Comparison of ENCODE assay signal across 12 mouse cellular contexts in genomic region chr6:99160348-99160693, GRCm38 (mm10).
DNase-seq lines count a peak whose midpoint lies in the region; ATAC-seq and TF ChIP-seq lines count a peak whose summit lies in the region.
"Had no signal": no experiment of that assay in that cellular context is flagged by ENCODE, and none has a peak within 500 bp of the region (broad histone marks: within the 10 kb centered on the region; RNA-seq: fewer than 3 reads in every experiment).

No protein-coding gene starts in this region.

- no peak for ATAC-seq in heart, embryonic 11.5 days (replicated peaks; ENCODE audit: insufficient number of reproducible peaks, low FRiP score, low TSS enrichment)
- no peak for ATAC-seq in lung, embryonic 15.5 days (ENCODE audit: borderline replicate concordance, extremely low read depth, low FRiP score, low TSS enrichment)
- no peak for ATAC-seq in neural tube, embryonic 15.5 days (ENCODE audit: low FRiP score)
- ATAC-seq: forebrain, embryonic 14.5 days had no signal

- TF ChIP-seq POLR2A in embryonic fibroblast, embryonic 13.5 days (IDR thresholded peaks at IDR 0.05; ENCODE audit: low read depth, low read length) = no peak

- no peaks in the 10 kb centered on the region for H3K9me3 ChIP-seq in heart, embryonic 11.5 days (replicated peaks; ENCODE audit: control insufficient read depth, low read length)
- no peaks in the 10 kb centered on the region for H3K9me3 ChIP-seq in lung, embryonic 15.5 days
- H3K9me3 ChIP-seq in neural tube, embryonic 15.5 days (replicated peaks) = no peaks in the 10 kb centered on the region
- H3K9me3 ChIP-seq: heart, embryonic 15.5 days; midbrain, embryonic 10.5 days had no signal

- 71% methylated on average over 9 of the region's 9 CpGs for WGBS in heart, embryonic 11.5 days (ENCODE audit: insufficient replicate concordance)
- WGBS in lung, embryonic 15.5 days = 43% methylated on average over 9 of the region's 9 CpGs
- 47% methylated on average over 9 of the region's 9 CpGs for WGBS in neural tube, embryonic 15.5 days

- peaks cover 15% of the 10 kb centered on the region for H3K4me1 ChIP-seq in heart, embryonic 11.5 days (ENCODE audit: control insufficient read depth, insufficient read depth, low read length)
- peaks cover 14% of the 10 kb centered on the region; the same call in 1 of the 2 replicates for H3K4me1 ChIP-seq in lung, embryonic 15.5 days
- H3K4me1 ChIP-seq in embryonic fibroblast, embryonic 13.5 days (ENCODE audit: control insufficient read depth, insufficient read depth, low read length) = peaks cover 6% of the 10 kb centered on the region; the same call in 1 of the 2 replicates
- peaks cover 15% of the 10 kb centered on the region for H3K4me1 ChIP-seq in neural tube, embryonic 15.5 days

- intact Hi-C loops in heart, postnatal 36 days (cut with DNase I) = no loop called here

- DNase-seq in heart, postnatal 36 days = no peak
- DNase-seq in lung, postnatal 10 days = no peak
- DNase-seq in adrenal gland, postnatal 36 days = no peak
- no peak for DNase-seq in testis, postnatal 14 days (ENCODE audit: low spot score)
- DNase-seq: cerebellum, adult 11-12 months had no signal

- no peak overlapping the region for H3K4me2 ChIP-seq in heart, embryonic 11.5 days
- H3K4me2 ChIP-seq in lung, embryonic 15.5 days = no peak overlapping the region
- peak overlapping the region; percentile 41 for H3K4me2 ChIP-seq in neural tube, embryonic 15.5 days
- H3K4me2 ChIP-seq: heart, embryonic 15.5 days had no signal

- H3K27me3 ChIP-seq in heart, embryonic 11.5 days (ENCODE audit: control insufficient read depth, insufficient read depth, low read length) = no peaks in the 10 kb centered on the region
- H3K27me3 ChIP-seq in lung, embryonic 15.5 days = no peaks in the 10 kb centered on the region
- H3K27me3 ChIP-seq in neural tube, embryonic 15.5 days (replicated peaks) = no peaks in the 10 kb centered on the region
- H3K27me3 ChIP-seq: heart, embryonic 15.5 days had no signal

- H3K9ac ChIP-seq in heart, embryonic 11.5 days (ENCODE audit: low read depth, low read length) = no peak overlapping the region
- H3K9ac ChIP-seq in lung, embryonic 15.5 days = no peak overlapping the region
- H3K9ac ChIP-seq in neural tube, embryonic 15.5 days (replicated peaks) = no peak overlapping the region
- H3K9ac ChIP-seq: heart, embryonic 15.5 days had no signal

- no peak overlapping the region for H3K4me3 ChIP-seq in heart, embryonic 11.5 days (ENCODE audit: low read depth, low read length)
- no peak overlapping the region for H3K4me3 ChIP-seq in lung, embryonic 15.5 days
- 0 out of 2 replicates have a peak overlapping the region, but pooled peaks have one; percentile 17 for H3K4me3 ChIP-seq in embryonic fibroblast, embryonic 13.5 days (ENCODE audit: insufficient read depth, low read length)
- H3K4me3 ChIP-seq in neural tube, embryonic 15.5 days (replicated peaks) = no peak overlapping the region
- H3K4me3 ChIP-seq: heart, embryonic 15.5 days; midbrain, embryonic 10.5 days had no signal

- TF ChIP-seq CTCF in embryonic fibroblast, embryonic 13.5 days (IDR thresholded peaks at IDR 0.05; ENCODE audit: borderline replicate concordance, insufficient read depth, low read length) = no peak

- H3K36me3 ChIP-seq in heart, embryonic 11.5 days (ENCODE audit: control insufficient read depth, insufficient read depth, low read length) = no peaks in the 10 kb centered on the region
- no peaks in the 10 kb centered on the region for H3K36me3 ChIP-seq in lung, embryonic 15.5 days
- H3K36me3 ChIP-seq in neural tube, embryonic 15.5 days = no peaks in the 10 kb centered on the region
- H3K36me3 ChIP-seq: heart, embryonic 15.5 days; midbrain, embryonic 10.5 days had no signal

- H3K27ac ChIP-seq in heart, embryonic 11.5 days (ENCODE audit: low read depth, low read length) = peak overlapping the region; percentile 41; the same call in 1 of the 2 replicates
- H3K27ac ChIP-seq in lung, embryonic 15.5 days = peak overlapping the region; percentile 20
- peak overlapping the region; percentile 96 for H3K27ac ChIP-seq in embryonic fibroblast, embryonic 13.5 days (ENCODE audit: insufficient read depth, low read length)
- H3K27ac ChIP-seq in neural tube, embryonic 15.5 days (replicated peaks) = peak overlapping the region; percentile 51; the same call in 1 of the 2 replicates

Comparison
In these comparisons a context has a peak if more than half of its experiments do, and no peak if none do; other contexts are left out.
1. H3K27ac ChIP-seq: peak in every context shown above with its lines; median percentile 96 in embryonic fibroblast, embryonic 13.5 days; 51 in neural tube, embryonic 15.5 days; 41 in heart, embryonic 11.5 days; 20 in lung, embryonic 15.5 days.